Mouse (Mus musculus) lung, postnatal 0 days (tissue): ENCODE data around the gene Rapgef2. TPM values are rescaled to one million over a fixed set of nuclear protein-coding genes. Genes with fewer than 3 reads are reported as not detected.
A peak's percentile ranks its signal among the peaks of the same experiment; 100 is the strongest.

ENCODE experiments used
- ATAC-seq: fragments of 200-750 bp; cut with Nextera tagmentation; 2 replicates; pipeline ENCODE4 v1.8.0; 2017; ENCODE audit warnings: moderate library complexity
- DNase-seq: peaks from one replicate; pipeline ENCODE4 v3.0.0-alpha.2; 2016; ENCODE audit warnings: low spot score
- H3K27ac ChIP-seq: fragments of 300-500 bp; sonication (generic); 2 replicates; pipeline ENCODE4 v1.5.1; 2014; ENCODE audit warnings: antibody characterized with exemption, mild to moderate bottlenecking, low read length, mixed read lengths
- H3K27me3 ChIP-seq: fragments of 300-500 bp; sonication (generic); replicated peaks from 2 replicates; pipeline ENCODE4 v1.6.1; 2014; ENCODE audit warnings: low read length, mixed read lengths; ENCODE audit not compliant: insufficient read depth
- H3K36me3 ChIP-seq: fragments of 300-500 bp; sonication (generic); 2 replicates; pipeline ENCODE4 v1.6.1; 2014; ENCODE audit warnings: low read length, mixed read lengths; ENCODE audit not compliant: insufficient read depth
- H3K4me1 ChIP-seq: fragments of 300-500 bp; sonication (generic); 2 replicates; pipeline ENCODE4 v1.6.1; 2014; ENCODE audit warnings: antibody characterized with exemption, low read depth, low read length, mixed read lengths; ENCODE audit not compliant: insufficient read depth
- H3K4me2 ChIP-seq: fragments of 300-500 bp; sonication (generic); replicated peaks from 2 replicates; pipeline ENCODE4 v1.6.1; 2014; ENCODE audit warnings: low read depth, mild to moderate bottlenecking, low read length, moderate library complexity, mixed read lengths
- H3K4me3 ChIP-seq: fragments of 300-500 bp; sonication (generic); 2 replicates; pipeline ENCODE4 v1.5.1; 2014; ENCODE audit warnings: low read depth, low read length
- H3K9ac ChIP-seq: fragments of 300-500 bp; sonication (generic); replicated peaks from 2 replicates; pipeline ENCODE4 v1.6.1; 2014; ENCODE audit warnings: low read depth, mild to moderate bottlenecking
- H3K9me3 ChIP-seq: fragments of 300-500 bp; sonication (generic); 2 replicates; pipeline ENCODE4 v1.6.1; 2016; ENCODE audit warnings: low read length, mixed read lengths
- CTCF ChIP-seq: IDR thresholded peaks from 2 replicates; pipeline ENCODE4 v1.5.1; 2016; ENCODE audit warnings: antibody characterized with exemption, mild to moderate bottlenecking
- EP300 ChIP-seq: IDR thresholded peaks from 2 replicates; pipeline ENCODE4 v1.6.1; 2016; ENCODE audit warnings: antibody characterized with exemption, mild to moderate bottlenecking, control low read depth
- WGBS: fragments of 180-500 bp; shearing (Covaris S2); extraction: QIAGEN DNeasy Blood & Tissue Kit; methylation state at CpG from one replicate; pipeline ENCODE4 v1.1.7; 2014; 5-methylcytosine and 5-hydroxymethylcytosine counted together
- polyA plus RNA-seq: library from polyadenylated mRNA; unstranded; fragments of >200 nt; fragmentation: Nextera tagmentation; extraction: Ambion mirVana; gene quantifications from 2 replicates; pipeline ENCODE4 v1.2.1, GENCODE M21; 2015

Rapgef2 gene
- polyA plus RNA-seq, 1 experiment from 2014 or later = 5.8 TPM

- WGBS = 54% methylated on average over 4 of the region's 4 CpGs
- no peaks in the 10 kb centered on the region for H3K9me3 ChIP-seq
- no peaks in the 10 kb centered on the region for H3K27me3 ChIP-seq
- ATAC-seq = no peak
- no peak for DNase-seq
- H3K9ac ChIP-seq = no peak overlapping the region
- H3K27ac ChIP-seq = no peak overlapping the region
- H3K4me1 ChIP-seq = peaks cover 5% of the 10 kb centered on the region; the same call in 1 of the 2 replicates
- H3K4me3 ChIP-seq = no peak overlapping the region
- no peaks in the 10 kb centered on the region for H3K36me3 ChIP-seq
- no peak for TF ChIP-seq EP300
- TF ChIP-seq CTCF = no peak
- H3K4me2 ChIP-seq = no peak overlapping the region
Observed at GRCm38 (mm10) chr3:79272939-79273338, 13.4 kb downstream of the Rapgef2 start.

- ATAC-seq = no peak
- H3K4me3 ChIP-seq = no peak overlapping the region
Observed at GRCm38 (mm10) chr3:79270980-79271555, 15.2 kb downstream of the Rapgef2 start.

GRCm38 (mm10) chr3:79269872-79270271 is 16.4 kb downstream of the Rapgef2 start:
- no peaks in the 10 kb centered on the region for H3K27me3 ChIP-seq
- 78% methylated on average over 8 of the region's 8 CpGs for WGBS
- H3K27ac ChIP-seq = no peak overlapping the region
- no peak overlapping the region for H3K4me3 ChIP-seq
- DNase-seq (no peak), ATAC-seq (no peak)
- TF ChIP-seq CTCF = no peak
- TF ChIP-seq EP300 = no peak
- H3K4me1 ChIP-seq = peaks cover 5% of the 10 kb centered on the region; the same call in 1 of the 2 replicates
- no peak overlapping the region for H3K4me2 ChIP-seq
- no peak overlapping the region for H3K9ac ChIP-seq
- H3K9me3 ChIP-seq = no peaks in the 10 kb centered on the region
- H3K36me3 ChIP-seq = no peaks in the 10 kb centered on the region

More at GRCm38 (mm10) chr3:79270980-79271555, 15.2 kb downstream of the Rapgef2 start:
- TF ChIP-seq CTCF (no peak), EP300 (no peak)
- H3K4me1 ChIP-seq = peaks cover 5% of the 10 kb centered on the region; the same call in 1 of the 2 replicates
- no peaks in the 10 kb centered on the region for H3K9me3 ChIP-seq
- 52% methylated on average over 12 of the region's 12 CpGs for WGBS
- H3K27ac ChIP-seq = no peak overlapping the region
- no peaks in the 10 kb centered on the region for H3K27me3 ChIP-seq
- no peak overlapping the region for H3K9ac ChIP-seq
- no peak overlapping the region for H3K4me2 ChIP-seq
- no peak for DNase-seq
- H3K36me3 ChIP-seq = no peaks in the 10 kb centered on the region

- H3K9ac ChIP-seq = no peak overlapping the region
Observed at GRCm38 (mm10) chr3:79266976-79267375, 19.3 kb downstream of the Rapgef2 start.

GRCm38 (mm10) chr3:79261816-79262316 is 24.5 kb downstream of the Rapgef2 start:
- no peak overlapping the region for H3K27ac ChIP-seq
- WGBS = 62% methylated on average over 6 of the region's 6 CpGs
- no peak overlapping the region for H3K4me3 ChIP-seq
- H3K9me3 ChIP-seq = no peaks in the 10 kb centered on the region
- TF ChIP-seq CTCF = no peak
- TF ChIP-seq EP300 = no peak
- no peak overlapping the region for H3K4me2 ChIP-seq
- no peak overlapping the region for H3K9ac ChIP-seq
- peak; percentile 21 for DNase-seq
- peak; percentile 43 for ATAC-seq
- no peaks in the 10 kb centered on the region for H3K4me1 ChIP-seq
- H3K27me3 ChIP-seq = no peaks in the 10 kb centered on the region
- H3K36me3 ChIP-seq = no peaks in the 10 kb centered on the region

More at GRCm38 (mm10) chr3:79266976-79267375, 19.3 kb downstream of the Rapgef2 start:
- no peak for TF ChIP-seq EP300
- no peak for TF ChIP-seq CTCF
- H3K27ac ChIP-seq = no peak overlapping the region
- H3K4me3 ChIP-seq = no peak overlapping the region
- H3K9me3 ChIP-seq = no peaks in the 10 kb centered on the region
- H3K4me1 ChIP-seq = no peaks in the 10 kb centered on the region
- 71% methylated on average over 6 of the region's 6 CpGs for WGBS
- no peak for DNase-seq
- ATAC-seq = no peak
- H3K4me2 ChIP-seq = no peak overlapping the region
- H3K27me3 ChIP-seq = no peaks in the 10 kb centered on the region
- H3K36me3 ChIP-seq = no peaks in the 10 kb centered on the region

GRCm38 (mm10) chr3:79254023-79254422 is 32.3 kb downstream of the Rapgef2 start:
- no peaks in the 10 kb centered on the region for H3K9me3 ChIP-seq
- ATAC-seq (no peak), DNase-seq (no peak)
- no peak overlapping the region for H3K4me2 ChIP-seq
- no peaks in the 10 kb centered on the region for H3K36me3 ChIP-seq
- H3K27me3 ChIP-seq = no peaks in the 10 kb centered on the region
- 69% methylated on average over 3 of the region's 3 CpGs for WGBS
- no peak overlapping the region for H3K27ac ChIP-seq
- H3K4me1 ChIP-seq = no peaks in the 10 kb centered on the region
- TF ChIP-seq EP300 (no peak), CTCF (no peak)
- H3K9ac ChIP-seq = no peak overlapping the region
- no peak overlapping the region for H3K4me3 ChIP-seq
